Mouse (Mus musculus): ENCODE measurements around the gene Prkce.

GRCm38 (mm10) chr17:86494895-86495294 is 327.3 kb downstream of the Prkce start:
- TF ChIP-seq CTCF (IDR thresholded peaks at IDR 0.05; ENCODE audit: borderline replicate concordance, extremely low read depth, insufficient read depth, insufficient read length) (no peak), POLR2A (IDR thresholded peaks at IDR 0.05; ENCODE audit: borderline replicate concordance, extremely low read depth, insufficient read depth, insufficient read length, poor library complexity, severe bottlenecking) (no peak)

Measured in brain, embryonic 14.5 days (tissue).